Mouse (Mus musculus) common myeloid progenitor, adult 5-6 weeks (primary cell): ENCODE results near the gene Cdc34b. TPM values are rescaled to one million over a fixed set of nuclear protein-coding genes. Genes with fewer than 3 reads are reported as not detected.

ENCODE experiments used
- ATAC-seq: replicated peaks from 2 replicates; pipeline ENCODE4 v1.8.0; 2016; ENCODE audit warnings: low read depth, mild to moderate bottlenecking, moderate TSS enrichment, inconsistent platforms; ENCODE audit not compliant: poor library complexity, severe bottlenecking
- total RNA-seq: library from RNA; stranded (forward); fragments of 200-1000, 187-1606 nt; gene quantifications from 2 replicates; pipeline ENCODE4 v1.2.3, GENCODE M21; 2017

Gene Cdc34b
- total RNA-seq, 1 experiment from 2014 or later: 0.09 TPM

- ATAC-seq: no peak
Measured at GRCm38 (mm10) chr11:94731229-94731628, 10.4 kb upstream of the Cdc34b start.

GRCm38 (mm10) chr11:94732773-94733172, 8.8 kb upstream of the Cdc34b start:
- peak; percentile 52 for ATAC-seq

GRCm38 (mm10) chr11:94735746-94736145, 5.8 kb upstream of the Cdc34b start:
- no peak for ATAC-seq

- peak; percentile 60 for ATAC-seq
Measured at GRCm38 (mm10) chr11:94752946-94753713, 11.5 kb downstream of the Cdc34b start.

GRCm38 (mm10) chr11:94759916-94760315, 18.3 kb downstream of the Cdc34b start:
- no peak for ATAC-seq

- ATAC-seq: no peak
Measured at GRCm38 (mm10) chr11:94760364-94760763, 18.8 kb downstream of the Cdc34b start.

- ATAC-seq: no peak
Measured at GRCm38 (mm10) chr11:94760799-94761198, 19.2 kb downstream of the Cdc34b start.

- no peak for ATAC-seq
Measured at GRCm38 (mm10) chr11:94762281-94762680, 20.7 kb downstream of the Cdc34b start.

- no peak for ATAC-seq
Measured at GRCm38 (mm10) chr11:94762775-94763174, 21.2 kb downstream of the Cdc34b start.

GRCm38 (mm10) chr11:94767241-94767640, 25.7 kb downstream of the Cdc34b start:
- no peak for ATAC-seq

- no peak for ATAC-seq
Measured at GRCm38 (mm10) chr11:94772363-94773055, 30.9 kb downstream of the Cdc34b start.

GRCm38 (mm10) chr11:94773851-94774250, 32.3 kb downstream of the Cdc34b start:
- 0 out of 2 replicates have a peak, but pooled peaks have one; percentile 47 for ATAC-seq

GRCm38 (mm10) chr11:94774887-94775497, 33.4 kb downstream of the Cdc34b start:
- no peak for ATAC-seq

- no peak for ATAC-seq
Measured at GRCm38 (mm10) chr11:94782603-94783002, 41.0 kb downstream of the Cdc34b start, which contains the start of gene Tmem92. Gene Tmem92 (minus strand): TSS chr11:94782703.

GRCm38 (mm10) chr11:94785247-94785646, 43.7 kb downstream of the Cdc34b start:
- peak; percentile 67 for ATAC-seq

GRCm38 (mm10) chr11:94791700-94792099, 50.1 kb downstream of the Cdc34b start:
- ATAC-seq: peak; percentile 45; the same call in 1 of the 2 replicates

Other genes with a start within 250 kb of the Cdc34b start
- not detected in 2 replicates for gene Epn3, start 241.8 kb upstream of the Cdc34b start, total RNA-seq
- gene Mycbpap, start 220.0 kb upstream of the Cdc34b start, total RNA-seq: 0.55 and 10.8 TPM in 2 replicates
- gene Rsad1, start 192.5 kb upstream of the Cdc34b start, total RNA-seq: 6.2 and 10.6 TPM in 2 replicates
- gene Chad, start 176.7 kb upstream of the Cdc34b start, total RNA-seq: not detected in 2 replicates
- 7.9 and 8.1 TPM in 2 replicates for gene Acsf2, start 139.9 kb upstream of the Cdc34b start, total RNA-seq
- gene Lrrc59, start 112.0 kb upstream of the Cdc34b start, total RNA-seq: 149 and 151 TPM in 2 replicates
- gene Mrpl27, start 88.0 kb upstream of the Cdc34b start, total RNA-seq: 35.0 and 63.6 TPM in 2 replicates
- 35.2 and 37.9 TPM in 2 replicates for gene Eme1, start 87.8 kb upstream of the Cdc34b start, total RNA-seq
- gene Xylt2, start 64.3 kb upstream of the Cdc34b start, total RNA-seq: 6.6 and 8.6 TPM in 2 replicates
- gene Gm11541, start 37.3 kb upstream of the Cdc34b start, total RNA-seq: not detected in 2 replicates
- gene Tmem92, start 40.9 kb downstream of the Cdc34b start, total RNA-seq: not detected in 2 replicates
- gene Col1a1, start 194.4 kb downstream of the Cdc34b start, total RNA-seq: not detected in 2 replicates
- not detected in 2 replicates for gene Hils1, start 225.8 kb downstream of the Cdc34b start, total RNA-seq
- gene Sgca, start 234.5 kb downstream of the Cdc34b start, total RNA-seq: not detected in 2 replicates
- 145 and 164 TPM in 2 replicates for gene Ppp1r9b, start 249.3 kb downstream of the Cdc34b start, total RNA-seq